ENCODE assay signal across 19 mouse cellular contexts in genomic region chr8:86470717-86471116, GRCm38 (mm10).
A peak's percentile ranks its signal among the peaks of the same experiment; 100 is the strongest.
DNase-seq lines count a peak whose midpoint lies in the region; ATAC-seq and TF ChIP-seq lines count a peak whose summit lies in the region.
"Had no signal": no experiment of that assay in that cellular context is flagged by ENCODE, and none has a peak within 500 bp of the region (broad histone marks: within the 10 kb centered on the region; RNA-seq: fewer than 3 reads in every experiment).

No protein-coding gene starts in this region.

- WGBS in forebrain, embryonic 15.5 days: 89% methylated on average over 2 of the region's 2 CpGs
- 73% methylated on average over 2 of the region's 2 CpGs for WGBS in forebrain, postnatal 0 days
- WGBS in liver, postnatal 0 days (ENCODE audit: insufficient replicate concordance): 68% methylated on average over 2 of the region's 2 CpGs
- 89% methylated on average over 2 of the region's 2 CpGs for WGBS in hindbrain, embryonic 13.5 days

- TF ChIP-seq CTCF in forebrain, postnatal 0 days (IDR thresholded peaks at IDR 0.05; ENCODE audit: low read depth): no peak
- TF ChIP-seq CTCF in liver, postnatal 0 days (IDR thresholded peaks at IDR 0.05; ENCODE audit: low read depth): no peak

- H3K4me2 ChIP-seq in forebrain, embryonic 15.5 days (replicated peaks): no peak overlapping the region
- H3K4me2 ChIP-seq in forebrain, postnatal 0 days (ENCODE audit: low read depth): no peak overlapping the region
- no peak overlapping the region for H3K4me2 ChIP-seq in liver, postnatal 0 days (ENCODE audit: low read depth, low read length)
- H3K4me2 ChIP-seq in hindbrain, embryonic 13.5 days: no peak overlapping the region
- H3K4me2 ChIP-seq: embryonic facial prominence, embryonic 13.5 days; limb, embryonic 13.5 days; neural tube, embryonic 13.5 days had no signal

- no peak for TF ChIP-seq EP300 in liver, postnatal 0 days (IDR thresholded peaks at IDR 0.05; ENCODE audit: low read depth)

- 0 out of 2 replicates have a peak, but pooled peaks cover 7% of the 10 kb centered on the region for H3K9me3 ChIP-seq in forebrain, embryonic 15.5 days
- no peaks in the 10 kb centered on the region for H3K9me3 ChIP-seq in forebrain, postnatal 0 days (ENCODE audit: low read length)
- H3K9me3 ChIP-seq in liver, postnatal 0 days (ENCODE audit: low read length): no peaks in the 10 kb centered on the region
- H3K9me3 ChIP-seq in hindbrain, embryonic 13.5 days: no peaks in the 10 kb centered on the region
- H3K9me3 ChIP-seq: embryonic facial prominence, embryonic 13.5 days; limb, embryonic 13.5 days; neural tube, embryonic 13.5 days had no signal

- 0 out of 2 replicates have a peak overlapping the region, but pooled peaks have one; percentile 8 for H3K27ac ChIP-seq in forebrain, embryonic 15.5 days (replicated peaks)
- no peak overlapping the region for H3K27ac ChIP-seq in forebrain, postnatal 0 days (ENCODE audit: low read depth, low read length)
- no peak overlapping the region for H3K27ac ChIP-seq in liver, postnatal 0 days (ENCODE audit: low read depth)
- H3K27ac ChIP-seq in hindbrain, embryonic 13.5 days: no peak overlapping the region
- H3K27ac ChIP-seq: embryonic facial prominence, embryonic 13.5 days; gastrocnemius, adult 2 months; heart, adult 2 months; hindbrain, postnatal 0 days; limb, embryonic 13.5 days; neural tube, embryonic 13.5 days had no signal

- H3K4me1 ChIP-seq in forebrain, embryonic 15.5 days: peaks cover 7% of the 10 kb centered on the region
- H3K4me1 ChIP-seq in forebrain, postnatal 0 days (ENCODE audit: insufficient read depth): 0 out of 2 replicates have a peak, but pooled peaks cover 5% of the 10 kb centered on the region
- H3K4me1 ChIP-seq in liver, postnatal 0 days (ENCODE audit: insufficient read depth): no peaks in the 10 kb centered on the region
- peaks cover 7% of the 10 kb centered on the region; the same call in 1 of the 2 replicates for H3K4me1 ChIP-seq in hindbrain, embryonic 13.5 days (replicated peaks)
- H3K4me1 ChIP-seq: embryonic facial prominence, embryonic 13.5 days; limb, embryonic 13.5 days had no signal

- no peaks in the 10 kb centered on the region for H3K36me3 ChIP-seq in forebrain, embryonic 15.5 days
- no peaks in the 10 kb centered on the region for H3K36me3 ChIP-seq in forebrain, postnatal 0 days (ENCODE audit: insufficient read depth)
- no peaks in the 10 kb centered on the region for H3K36me3 ChIP-seq in liver, postnatal 0 days (replicated peaks; ENCODE audit: insufficient read depth, low read length)
- H3K36me3 ChIP-seq in hindbrain, embryonic 13.5 days: no peaks in the 10 kb centered on the region
- H3K36me3 ChIP-seq: embryonic facial prominence, embryonic 13.5 days; limb, embryonic 13.5 days; neural tube, embryonic 13.5 days had no signal

- intact Hi-C loops in left cerebral cortex, postnatal 36 days (cut with DNase I): loop anchor here (5.0 to 10.0 kb wide), 5 partner anchors 78 to 436 kb away; no protein-coding TSS in a partner anchor
- intact Hi-C loops in left cerebral cortex, postnatal 10 days (cut with DNase I): loop anchor here (10.0 kb wide), 1 partner anchor 276 kb away; no protein-coding TSS in a partner anchor

- ATAC-seq in forebrain, embryonic 15.5 days (replicated peaks): no peak
- no peak for ATAC-seq in forebrain, postnatal 0 days
- no peak for ATAC-seq in liver, postnatal 0 days
- no peak for ATAC-seq in hindbrain, embryonic 13.5 days (ENCODE audit: low FRiP score)
- ATAC-seq: hindbrain, postnatal 0 days had no signal

- no peak for DNase-seq in forebrain, postnatal 0 days
- peak; percentile 59 to 60 for DNase-seq in left cerebral cortex, postnatal 36 days (ENCODE audit: low spot score in 2 of 2)
- no peak for DNase-seq in left cerebral cortex, postnatal 10 days (ENCODE audit: extremely low spot score in 1 of 2, low spot score in 2 of 2)
- DNase-seq in cerebellum, adult 11-12 months: peak; percentile 73
- DNase-seq in cerebellum, postnatal 36 days: peak; percentile 64 to 67
- DNase-seq in liver, postnatal 0 days: no peak
- DNase-seq: B cell, adult 2 months; gastrocnemius, adult 2 months; heart, adult 2 months; heart, postnatal 10 days; kidney, adult 18-20 months; kidney, postnatal 36 days; thymus, postnatal 4 days had no signal

- H3K27me3 ChIP-seq in forebrain, embryonic 15.5 days: no peaks in the 10 kb centered on the region
- no peaks in the 10 kb centered on the region for H3K27me3 ChIP-seq in forebrain, postnatal 0 days (ENCODE audit: insufficient read depth, low read length)
- H3K27me3 ChIP-seq in liver, postnatal 0 days (ENCODE audit: insufficient read depth, low read length): no peaks in the 10 kb centered on the region
- H3K27me3 ChIP-seq in hindbrain, embryonic 13.5 days: no peaks in the 10 kb centered on the region
- H3K27me3 ChIP-seq: embryonic facial prominence, embryonic 13.5 days; limb, embryonic 13.5 days; neural tube, embryonic 13.5 days had no signal

- no peak overlapping the region for H3K4me3 ChIP-seq in forebrain, embryonic 15.5 days
- no peak overlapping the region for H3K4me3 ChIP-seq in forebrain, postnatal 0 days (ENCODE audit: low read depth, low read length)
- no peak overlapping the region for H3K4me3 ChIP-seq in liver, postnatal 0 days (ENCODE audit: low read depth, low read length)
- no peak overlapping the region for H3K4me3 ChIP-seq in hindbrain, embryonic 13.5 days
- H3K4me3 ChIP-seq: embryonic facial prominence, embryonic 13.5 days; gastrocnemius, adult 2 months; heart, adult 2 months; limb, embryonic 13.5 days; neural tube, embryonic 13.5 days had no signal

- H3K9ac ChIP-seq in forebrain, embryonic 15.5 days (replicated peaks): no peak overlapping the region
- H3K9ac ChIP-seq in forebrain, postnatal 0 days: no peak overlapping the region
- H3K9ac ChIP-seq in liver, postnatal 0 days (replicated peaks): no peak overlapping the region
- no peak overlapping the region for H3K9ac ChIP-seq in hindbrain, embryonic 13.5 days
- H3K9ac ChIP-seq: embryonic facial prominence, embryonic 13.5 days; limb, embryonic 13.5 days; neural tube, embryonic 13.5 days had no signal

Comparison
In these comparisons a context has a peak if more than half of its experiments do, and no peak if none do; other contexts are left out.
1. DNase-seq: peak in left cerebral cortex, postnatal 36 days (2 of 2), cerebellum, adult 11-12 months (single experiment) and cerebellum, postnatal 36 days (2 of 2); none in forebrain, postnatal 0 days (single experiment), left cerebral cortex, postnatal 10 days (0 of 2) and liver, postnatal 0 days (single experiment).